Mouse (Mus musculus): ENCODE data around the gene Pdk1. TPM values are rescaled to one million over a fixed set of nuclear protein-coding genes. Genes with fewer than 3 reads are reported as not detected.

Gene Pdk1
- polyA plus RNA-seq, 1 experiment, result 16.7 TPM

DNA sequence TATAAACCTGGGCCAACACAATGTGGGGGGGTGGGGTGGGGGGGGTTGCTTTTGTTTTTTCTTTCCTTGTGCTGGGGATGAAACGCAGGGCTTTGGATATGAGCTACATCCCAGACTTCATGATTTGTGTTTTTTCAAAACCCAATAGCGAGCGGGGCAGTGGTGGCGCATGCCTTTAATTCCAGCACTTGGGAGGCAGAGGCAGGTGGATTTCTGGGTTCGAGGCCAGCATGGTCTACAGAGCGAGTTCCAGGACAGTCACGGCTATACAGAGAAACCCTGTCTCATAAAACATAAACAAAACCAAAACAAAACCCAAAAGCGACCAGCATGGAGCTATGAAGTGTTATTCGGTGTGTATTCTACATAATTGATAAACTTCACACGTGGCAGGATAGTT is 883 bp upstream of the Pdk1 start:
- WGBS, result 77% methylated on average over 10 of the region's 10 CpGs
- Histone ChIP-seq H3K27me3 (replicated peaks; ENCODE audit: control insufficient read depth, insufficient read depth, low read length) (no peaks in the 10 kb centered on the region), H3K27ac (ENCODE audit: insufficient read depth, low read depth, low read length) (peak overlapping the region; percentile 73; the same call in 1 of the 2 replicates), H3K4me3 (ENCODE audit: insufficient read depth, low read depth, low read length) (no peak overlapping the region), H3K36me3 (ENCODE audit: control insufficient read depth, insufficient read depth, low read length) (no peaks in the 10 kb centered on the region), H3K4me1 (ENCODE audit: control insufficient read depth, insufficient read depth, low read length) (peaks cover 20% of the 10 kb centered on the region)
- DNase-seq, result no peak
- no peak for TF ChIP-seq CTCF (conservative IDR thresholded peaks at IDR 0.05; ENCODE audit: insufficient read depth, insufficient read length, low read depth, low read length)
- TF ChIP-seq POLR2A (IDR thresholded peaks at IDR 0.05; ENCODE audit: low read depth, low read length), result no peak

DNA sequence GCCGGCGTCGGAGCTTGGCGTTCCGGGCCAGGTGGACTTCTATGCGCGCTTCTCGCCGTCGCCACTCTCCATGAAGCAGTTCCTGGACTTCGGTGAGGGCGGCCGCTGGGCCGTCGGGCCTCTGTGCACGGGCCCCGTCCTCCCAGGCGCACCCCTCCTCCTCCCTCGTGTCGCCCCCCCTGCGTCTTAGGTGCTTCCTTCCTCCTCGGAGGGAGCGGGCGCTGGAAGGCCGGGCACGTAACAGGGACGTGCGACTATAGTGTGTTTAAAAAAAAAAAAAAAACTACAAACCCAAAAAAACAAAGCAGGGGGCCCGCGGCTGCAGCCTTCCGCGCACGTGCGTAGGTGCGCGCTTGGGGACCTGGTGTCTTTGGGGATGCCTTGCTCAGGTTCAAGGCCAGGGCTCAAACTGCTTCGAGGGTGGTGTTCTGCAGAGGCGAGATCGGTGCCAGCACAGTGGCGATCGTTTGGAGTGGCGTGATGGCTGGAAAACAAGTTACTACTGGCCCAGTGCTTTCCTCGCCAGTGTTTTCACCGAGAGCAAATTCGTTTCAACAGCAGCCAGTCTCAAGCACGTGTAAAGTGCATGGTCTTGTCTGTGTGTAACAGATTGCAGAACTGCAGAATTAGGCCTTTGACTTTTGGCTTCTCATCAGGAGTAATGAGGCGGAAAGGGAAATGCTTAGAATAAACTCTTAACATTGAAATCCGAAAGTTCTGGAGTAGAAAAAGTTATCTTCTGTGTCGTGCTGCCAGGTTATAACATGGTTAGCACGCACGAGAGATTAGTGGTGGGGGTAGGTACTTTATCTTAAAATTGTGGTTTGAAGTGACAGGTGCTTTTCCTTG is 674 bp downstream of the Pdk1 start:
- 1% methylated on average over 51 of the region's 51 CpGs for WGBS
- Histone ChIP-seq H3K27ac (ENCODE audit: insufficient read depth, low read depth, low read length) (peak overlapping the region; percentile 88), H3K4me3 (ENCODE audit: insufficient read depth, low read depth, low read length) (peak overlapping the region; percentile 72), H3K4me1 (ENCODE audit: control insufficient read depth, insufficient read depth, low read length) (peaks cover 11% of the 10 kb centered on the region), H3K36me3 (ENCODE audit: control insufficient read depth, insufficient read depth, low read length) (no peaks in the 10 kb centered on the region), H3K27me3 (replicated peaks; ENCODE audit: control insufficient read depth, insufficient read depth, low read length) (no peaks in the 10 kb centered on the region)
- TF ChIP-seq CTCF (conservative IDR thresholded peaks at IDR 0.05; ENCODE audit: insufficient read depth, insufficient read length, low read depth, low read length), result no peak
- TF ChIP-seq POLR2A (IDR thresholded peaks at IDR 0.05; ENCODE audit: low read depth, low read length), result no peak
- DNase-seq, result peak; percentile 81

DNA sequence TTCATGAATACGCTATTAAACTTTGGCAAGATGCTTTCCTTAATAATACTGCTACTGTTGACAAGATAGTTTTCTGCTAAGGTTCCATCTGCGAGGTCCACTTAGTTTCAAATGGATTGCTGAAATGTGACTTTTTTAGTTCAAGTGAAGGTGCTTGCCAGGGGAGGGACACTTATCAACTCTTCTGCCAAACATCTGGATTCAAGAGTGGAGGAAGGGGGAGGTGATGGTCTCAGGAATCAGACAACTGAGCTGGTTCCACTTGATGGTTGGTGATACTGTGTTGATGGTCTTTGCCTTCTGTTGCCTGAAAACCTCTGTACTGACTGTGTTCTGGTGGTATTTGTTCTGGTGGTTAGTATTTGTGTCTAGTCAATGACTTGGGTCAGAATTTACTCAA is 1.4 kb downstream of the Pdk1 start:
- Histone ChIP-seq H3K36me3 (ENCODE audit: control insufficient read depth, insufficient read depth, low read length) (no peaks in the 10 kb centered on the region), H3K27ac (ENCODE audit: insufficient read depth, low read depth, low read length) (no peak overlapping the region), H3K27me3 (replicated peaks; ENCODE audit: control insufficient read depth, insufficient read depth, low read length) (no peaks in the 10 kb centered on the region), H3K4me3 (ENCODE audit: insufficient read depth, low read depth, low read length) (no peak overlapping the region), H3K4me1 (ENCODE audit: control insufficient read depth, insufficient read depth, low read length) (peaks cover 10% of the 10 kb centered on the region)
- TF ChIP-seq CTCF (conservative IDR thresholded peaks at IDR 0.05; ENCODE audit: insufficient read depth, insufficient read length, low read depth, low read length) (no peak), POLR2A (IDR thresholded peaks at IDR 0.05; ENCODE audit: low read depth, low read length) (no peak)
- 78% methylated on average over 2 of the region's 2 CpGs for WGBS
- DNase-seq, result no peak

DNA sequence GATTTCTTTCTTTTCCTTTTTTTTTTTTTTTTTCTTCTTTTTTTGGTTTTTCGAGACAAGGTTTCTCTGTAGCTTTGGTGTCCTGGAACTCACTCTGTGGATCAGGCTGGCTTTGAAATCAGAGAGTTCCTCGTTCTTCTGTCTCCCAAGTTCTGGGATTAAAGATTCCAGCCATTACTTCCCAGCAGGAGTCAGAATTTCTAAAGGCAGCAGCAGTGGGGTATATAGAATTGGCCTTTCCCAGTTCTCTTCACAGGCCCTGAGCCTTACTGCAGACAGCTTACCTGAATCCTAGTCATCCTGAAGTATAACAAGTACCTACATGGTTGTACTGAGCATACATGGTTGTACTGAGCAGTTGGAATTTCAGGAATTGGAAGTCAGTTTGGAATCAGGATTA is 1.8 kb downstream of the Pdk1 start:
- H3K36me3 ChIP-seq (ENCODE audit: control insufficient read depth, insufficient read depth, low read length), result no peaks in the 10 kb centered on the region
- H3K4me3 ChIP-seq (ENCODE audit: insufficient read depth, low read depth, low read length), result no peak overlapping the region
- H3K27me3 ChIP-seq (replicated peaks; ENCODE audit: control insufficient read depth, insufficient read depth, low read length), result no peaks in the 10 kb centered on the region
- TF ChIP-seq POLR2A (IDR thresholded peaks at IDR 0.05; ENCODE audit: low read depth, low read length) (no peak), CTCF (conservative IDR thresholded peaks at IDR 0.05; ENCODE audit: insufficient read depth, insufficient read length, low read depth, low read length) (no peak)
- peaks cover 10% of the 10 kb centered on the region for H3K4me1 ChIP-seq (ENCODE audit: control insufficient read depth, insufficient read depth, low read length)
- no peak for DNase-seq
- no peak overlapping the region for H3K27ac ChIP-seq (ENCODE audit: insufficient read depth, low read depth, low read length)
- 88% methylated on average over 2 of the region's 2 CpGs for WGBS

DNA sequence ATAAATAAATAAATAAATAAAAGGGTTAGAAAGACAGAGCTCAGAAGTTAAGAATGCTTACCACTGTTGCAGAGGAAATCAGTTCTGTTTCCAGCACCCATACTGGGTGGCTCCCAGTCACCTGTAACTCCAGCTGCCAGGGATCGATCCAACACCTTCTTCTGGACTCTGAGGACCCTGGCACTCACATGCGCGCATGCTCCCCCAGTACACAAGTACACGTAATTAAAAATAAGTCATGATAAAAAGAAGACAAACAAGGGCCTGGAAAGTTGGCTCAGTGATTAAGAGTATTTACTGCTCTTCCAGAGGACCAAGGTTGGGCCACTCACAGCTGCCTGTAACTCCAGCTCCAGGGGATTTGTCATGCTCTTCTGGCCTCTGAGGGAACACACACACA is 4.8 kb downstream of the Pdk1 start:
- H3K4me3 ChIP-seq (ENCODE audit: insufficient read depth, low read depth, low read length), result no peak overlapping the region
- H3K36me3 ChIP-seq (ENCODE audit: control insufficient read depth, insufficient read depth, low read length), result no peaks in the 10 kb centered on the region
- no peak overlapping the region for H3K27ac ChIP-seq (ENCODE audit: insufficient read depth, low read depth, low read length)
- no peak for TF ChIP-seq POLR2A (IDR thresholded peaks at IDR 0.05; ENCODE audit: low read depth, low read length)
- TF ChIP-seq CTCF (conservative IDR thresholded peaks at IDR 0.05; ENCODE audit: insufficient read depth, insufficient read length, low read depth, low read length), result no peak
- 96% methylated on average over 4 of the region's 4 CpGs for WGBS
- no peak for DNase-seq
- H3K4me1 ChIP-seq (ENCODE audit: control insufficient read depth, insufficient read depth, low read length), result peaks cover 10% of the 10 kb centered on the region
- H3K27me3 ChIP-seq (replicated peaks; ENCODE audit: control insufficient read depth, insufficient read depth, low read length), result no peaks in the 10 kb centered on the region

DNA sequence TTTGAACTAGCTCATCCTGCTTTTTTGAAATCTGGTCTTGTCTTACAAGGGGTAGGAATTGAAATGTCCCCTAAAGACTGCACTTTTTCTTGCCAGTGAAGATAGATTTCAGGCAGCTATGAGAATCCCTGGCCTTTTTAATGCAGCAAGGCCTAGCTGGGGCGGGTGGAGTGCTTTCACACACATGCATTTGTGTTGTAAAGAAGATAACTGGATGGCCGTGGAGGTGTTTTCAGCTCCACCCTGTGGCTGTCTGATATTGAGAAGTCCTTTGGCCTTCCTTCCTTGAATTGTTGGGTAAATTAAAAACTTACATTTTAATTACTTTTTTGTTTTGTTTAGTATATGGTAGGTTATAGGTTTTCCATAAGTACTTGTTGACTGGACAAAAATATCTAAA is 5.4 kb downstream of the Pdk1 start:
- WGBS, result 83% methylated on average over 2 of the region's 2 CpGs
- TF ChIP-seq CTCF (conservative IDR thresholded peaks at IDR 0.05; ENCODE audit: insufficient read depth, insufficient read length, low read depth, low read length) (no peak), POLR2A (IDR thresholded peaks at IDR 0.05; ENCODE audit: low read depth, low read length) (no peak)
- Histone ChIP-seq H3K4me3 (ENCODE audit: insufficient read depth, low read depth, low read length) (no peak overlapping the region), H3K27ac (ENCODE audit: insufficient read depth, low read depth, low read length) (no peak overlapping the region), H3K27me3 (replicated peaks; ENCODE audit: control insufficient read depth, insufficient read depth, low read length) (no peaks in the 10 kb centered on the region), H3K36me3 (ENCODE audit: control insufficient read depth, insufficient read depth, low read length) (no peaks in the 10 kb centered on the region), H3K4me1 (ENCODE audit: control insufficient read depth, insufficient read depth, low read length) (peaks cover 10% of the 10 kb centered on the region)
- no peak for DNase-seq

DNA sequence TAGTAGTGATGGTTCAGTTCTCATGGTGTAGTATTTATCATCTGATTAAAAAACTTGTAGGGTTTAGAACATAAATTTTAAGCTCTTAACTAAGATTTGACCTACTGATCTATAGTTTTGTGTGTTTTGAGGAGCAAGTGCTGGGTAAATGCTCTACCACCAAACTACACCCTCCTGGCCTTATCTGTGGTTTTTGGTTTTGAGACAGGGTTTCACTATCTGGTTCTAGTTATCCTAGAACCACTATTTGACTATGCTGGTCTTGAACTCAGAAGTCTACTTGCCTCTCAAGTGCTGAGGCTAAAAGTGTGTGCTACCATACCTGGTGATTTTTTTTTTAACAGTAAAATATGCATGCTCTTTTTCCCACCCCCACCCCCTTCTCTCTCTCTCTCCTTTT is 5.9 kb downstream of the Pdk1 start:
- Histone ChIP-seq H3K4me1 (ENCODE audit: control insufficient read depth, insufficient read depth, low read length) (peaks cover 6% of the 10 kb centered on the region), H3K27ac (ENCODE audit: insufficient read depth, low read depth, low read length) (no peak overlapping the region), H3K27me3 (replicated peaks; ENCODE audit: control insufficient read depth, insufficient read depth, low read length) (no peaks in the 10 kb centered on the region), H3K36me3 (ENCODE audit: control insufficient read depth, insufficient read depth, low read length) (no peaks in the 10 kb centered on the region), H3K4me3 (ENCODE audit: insufficient read depth, low read depth, low read length) (no peak overlapping the region)
- TF ChIP-seq POLR2A (IDR thresholded peaks at IDR 0.05; ENCODE audit: low read depth, low read length) (no peak), CTCF (conservative IDR thresholded peaks at IDR 0.05; ENCODE audit: insufficient read depth, insufficient read length, low read depth, low read length) (no peak)
- no peak for DNase-seq

All from kidney, adult 2 months (tissue).